Mouse (Mus musculus) right cerebral cortex, adult 18-20 months (tissue): ENCODE results near the gene Nxph1.

ENCODE experiments used
- DNase-seq: peaks from one replicate; pipeline ENCODE4 v3.0.0; 2022; ENCODE audit warnings: mixed read lengths

Nxph1 gene

GRCm38 (mm10) chr6:8970576-8970975, 22.3 kb downstream of the Nxph1 start:
- DNase-seq, result no peak

DNA sequence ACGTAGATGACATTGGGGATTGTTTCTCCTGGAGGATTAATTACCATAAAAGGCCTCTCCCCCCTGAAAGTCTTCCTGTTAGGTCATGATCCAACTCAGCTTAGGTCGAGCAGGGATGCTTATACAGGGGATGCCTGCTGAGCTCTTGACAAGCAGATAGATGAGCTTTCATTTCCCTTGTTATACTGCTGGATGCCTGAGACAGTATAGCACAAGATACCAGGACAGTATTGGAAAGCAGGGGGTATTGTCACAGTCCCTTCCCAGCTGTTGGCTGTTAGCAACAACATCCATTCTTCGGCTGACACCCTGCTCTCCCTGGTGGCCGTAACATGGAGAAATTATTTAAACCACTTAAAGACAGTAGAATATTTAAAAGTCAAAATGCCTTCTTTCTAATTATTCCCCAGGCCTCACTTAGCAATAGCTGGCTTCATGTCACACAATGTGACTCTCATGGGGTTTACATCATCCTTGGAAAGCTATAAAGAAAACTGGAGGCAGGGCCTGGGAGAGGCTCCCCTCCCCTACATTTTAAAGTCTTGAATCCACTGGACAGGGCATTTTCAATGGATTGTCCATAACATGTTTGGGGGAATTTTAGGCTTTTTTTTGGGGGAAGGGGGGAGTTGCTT, 31.1 kb downstream of the Nxph1 start:
- no peak for DNase-seq

DNA sequence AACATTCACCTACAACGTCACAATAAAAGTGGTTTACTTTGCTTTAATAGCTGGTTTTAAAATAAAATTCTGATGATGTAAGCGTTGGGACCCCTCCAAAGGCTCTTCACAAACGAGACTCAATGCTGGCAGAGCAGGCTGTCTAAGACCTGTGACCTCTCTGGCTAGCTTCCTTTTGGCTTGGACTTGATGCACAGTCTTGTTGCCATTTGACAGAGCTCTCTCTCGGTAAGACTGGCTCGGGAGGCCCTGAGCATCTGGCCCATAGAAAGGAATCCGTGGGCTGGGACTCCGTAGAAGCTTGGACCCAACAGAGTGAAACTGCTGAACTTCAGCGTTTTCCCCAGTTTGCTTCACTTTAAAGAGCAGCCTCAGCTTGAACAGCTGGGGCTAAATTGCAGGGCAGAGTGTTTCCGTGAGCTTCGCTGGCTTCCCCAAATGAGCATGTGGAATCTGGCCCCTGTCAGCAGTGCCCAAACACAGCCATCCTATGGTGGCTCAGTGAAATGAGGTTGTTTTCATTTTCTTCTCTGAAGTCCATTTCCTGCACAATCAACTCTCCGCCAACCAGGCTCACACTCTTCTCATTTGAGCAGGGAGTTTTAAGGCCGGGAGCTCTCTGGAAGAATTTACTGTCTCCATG, 48.2 kb downstream of the Nxph1 start:
- peak; percentile 1 for DNase-seq

GRCm38 (mm10) chr6:8997326-8997725, 49.1 kb downstream of the Nxph1 start:
- peak; percentile 11 for DNase-seq

DNA sequence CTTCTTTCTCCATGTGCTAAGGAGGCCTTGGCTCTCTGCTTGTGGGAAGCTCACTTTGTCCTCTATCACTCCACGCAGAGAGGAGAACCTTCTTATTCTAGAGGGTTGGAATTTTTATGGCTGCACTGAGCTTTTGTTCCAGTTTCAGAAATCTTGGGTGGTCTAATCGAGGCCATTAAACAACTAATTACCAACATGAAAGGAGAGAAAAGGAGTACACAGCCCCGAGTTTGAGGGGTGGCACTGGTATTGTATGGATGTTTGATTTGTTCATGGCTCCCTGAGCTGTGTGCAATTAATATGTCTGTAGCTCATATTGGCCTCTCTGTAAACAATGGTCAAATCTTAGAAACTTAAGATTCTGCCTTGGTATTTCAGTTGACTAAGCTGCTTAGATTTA, 54.5 kb downstream of the Nxph1 start:
- DNase-seq, result no peak

DNA sequence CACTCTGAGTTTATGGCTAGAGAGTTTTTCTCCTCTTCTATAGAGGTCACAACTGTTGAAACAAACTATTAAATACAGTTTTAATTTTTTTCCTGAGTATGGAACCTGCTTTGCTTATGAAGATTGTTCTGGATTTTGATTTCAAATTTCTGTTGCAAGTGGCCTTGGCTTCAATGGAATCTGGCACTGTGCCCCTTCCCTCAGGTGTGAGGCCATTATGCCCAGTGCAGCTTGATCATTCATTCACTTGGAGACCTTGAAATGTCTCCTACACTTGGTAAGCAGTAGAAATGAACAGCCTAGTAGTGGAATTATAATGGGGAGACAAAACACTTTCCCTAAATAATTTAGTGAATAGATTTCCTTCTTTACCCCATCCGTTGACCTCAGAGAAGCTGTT, 78.4 kb downstream of the Nxph1 start:
- no peak for DNase-seq

DNA sequence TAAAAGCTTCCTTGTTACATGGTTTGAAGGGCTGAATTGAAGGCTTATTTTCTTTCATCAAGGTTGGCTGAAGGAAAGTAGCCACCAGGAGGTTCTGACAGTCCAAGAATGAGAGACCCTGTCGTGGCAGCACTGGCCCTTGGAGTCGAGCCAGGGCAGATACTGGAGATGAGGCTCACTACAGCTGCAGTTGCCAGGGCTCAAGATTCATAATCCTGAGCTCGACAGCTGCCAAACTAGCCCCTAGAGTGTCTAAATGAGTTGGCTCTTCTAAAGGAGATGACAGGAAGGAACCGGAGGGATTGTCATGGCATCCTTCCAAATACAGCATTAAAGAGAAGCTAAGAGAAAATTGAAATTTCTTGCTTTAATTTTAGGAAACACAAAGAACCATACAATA, 78.9 kb downstream of the Nxph1 start:
- DNase-seq, result no peak

DNA sequence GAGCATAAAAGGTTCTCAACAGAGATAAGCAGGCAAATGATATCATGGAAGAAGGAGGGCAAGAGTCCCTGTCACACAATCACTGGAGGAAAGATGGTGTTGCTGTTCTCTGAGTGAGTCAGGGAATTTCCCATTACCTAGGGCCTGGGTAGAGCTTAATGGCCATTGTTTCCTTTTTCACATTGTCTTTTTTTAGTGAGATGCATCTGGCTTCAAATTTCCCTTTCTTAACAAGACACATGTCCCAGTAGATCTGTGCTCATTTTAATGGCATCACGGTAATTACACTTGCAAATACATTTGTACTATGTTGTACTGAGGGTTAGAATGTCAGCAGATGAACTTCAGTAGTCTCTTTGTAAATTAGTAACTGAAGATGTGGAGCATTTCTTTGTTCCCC, 80.3 kb downstream of the Nxph1 start:
- DNase-seq, result no peak

DNA sequence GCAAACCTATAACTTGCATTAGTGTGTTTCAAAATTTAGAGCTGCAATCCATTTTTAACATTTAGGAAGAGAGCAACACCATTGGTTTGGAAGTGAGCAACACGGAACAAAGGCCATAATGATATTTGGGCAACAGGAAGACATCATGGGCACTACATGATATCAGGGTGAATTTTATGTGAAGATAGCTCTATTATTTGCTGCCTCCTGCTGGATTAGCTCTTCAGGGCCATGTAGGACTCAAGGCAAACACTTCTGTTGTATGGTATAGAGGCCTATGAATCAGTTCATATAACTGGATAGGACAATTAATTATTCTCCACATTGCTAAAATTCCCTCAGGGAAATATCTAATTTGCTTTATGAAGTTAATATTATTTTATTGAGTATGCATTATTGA, 91.1 kb downstream of the Nxph1 start:
- no peak for DNase-seq

DNA sequence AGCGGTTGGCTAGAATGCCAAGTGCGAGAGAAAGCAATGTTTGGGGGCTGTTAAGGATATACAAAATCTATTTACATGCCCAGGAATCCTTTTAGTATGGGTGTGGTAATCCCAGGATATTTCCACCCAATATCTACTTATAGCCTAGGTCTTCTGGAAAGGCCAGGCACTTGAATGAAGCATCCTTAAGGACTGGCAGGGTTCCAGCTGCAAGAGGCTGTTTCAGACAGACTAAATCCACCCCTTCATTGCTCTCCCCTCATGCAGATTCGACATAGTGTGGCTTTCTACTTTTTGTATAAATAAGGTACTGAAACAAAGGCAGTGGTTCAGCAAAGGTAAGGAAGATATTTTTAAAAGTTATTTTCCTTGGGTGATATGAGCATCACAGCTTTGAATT, 92.8 kb downstream of the Nxph1 start:
- DNase-seq, result no peak

DNA sequence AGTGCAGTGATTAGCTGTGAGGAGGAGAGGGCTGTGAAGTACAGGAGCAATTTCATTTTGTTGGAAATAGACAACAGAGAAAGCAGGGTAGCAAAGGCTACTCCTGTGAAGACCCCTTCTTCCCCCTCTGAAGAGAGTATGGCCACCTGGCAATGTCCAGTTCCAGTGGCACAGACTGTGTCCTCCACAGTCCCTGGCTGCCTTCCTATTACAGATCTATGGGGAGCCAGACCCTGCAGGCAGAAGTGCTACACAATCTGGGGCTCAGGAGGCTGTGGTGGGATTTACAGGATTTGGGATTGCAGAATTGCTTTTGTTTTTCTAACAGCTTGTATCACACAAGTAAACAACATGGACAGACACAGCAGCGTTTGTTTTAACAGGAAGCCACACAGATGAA, 94.2 kb downstream of the Nxph1 start:
- DNase-seq, result no peak

DNA sequence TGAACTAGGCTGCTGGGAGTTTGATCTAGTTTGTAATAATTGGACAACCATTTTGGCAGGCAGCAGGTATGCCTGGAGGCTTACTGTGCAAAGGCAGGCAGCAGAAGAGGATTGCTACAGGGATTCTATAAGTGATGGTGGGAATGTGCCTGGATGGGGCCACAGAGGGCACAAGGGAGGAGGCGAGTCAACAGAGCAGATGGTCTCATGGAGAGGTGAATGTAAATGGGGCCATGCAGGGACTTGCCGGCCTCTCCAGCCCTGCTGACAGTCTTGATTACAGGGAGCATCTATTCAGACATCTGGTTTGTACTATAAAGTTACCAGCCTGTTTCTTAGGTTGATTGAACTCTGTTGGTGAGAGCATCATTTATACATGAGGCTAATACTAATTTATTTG, 98.6 kb downstream of the Nxph1 start:
- DNase-seq, result no peak

DNA sequence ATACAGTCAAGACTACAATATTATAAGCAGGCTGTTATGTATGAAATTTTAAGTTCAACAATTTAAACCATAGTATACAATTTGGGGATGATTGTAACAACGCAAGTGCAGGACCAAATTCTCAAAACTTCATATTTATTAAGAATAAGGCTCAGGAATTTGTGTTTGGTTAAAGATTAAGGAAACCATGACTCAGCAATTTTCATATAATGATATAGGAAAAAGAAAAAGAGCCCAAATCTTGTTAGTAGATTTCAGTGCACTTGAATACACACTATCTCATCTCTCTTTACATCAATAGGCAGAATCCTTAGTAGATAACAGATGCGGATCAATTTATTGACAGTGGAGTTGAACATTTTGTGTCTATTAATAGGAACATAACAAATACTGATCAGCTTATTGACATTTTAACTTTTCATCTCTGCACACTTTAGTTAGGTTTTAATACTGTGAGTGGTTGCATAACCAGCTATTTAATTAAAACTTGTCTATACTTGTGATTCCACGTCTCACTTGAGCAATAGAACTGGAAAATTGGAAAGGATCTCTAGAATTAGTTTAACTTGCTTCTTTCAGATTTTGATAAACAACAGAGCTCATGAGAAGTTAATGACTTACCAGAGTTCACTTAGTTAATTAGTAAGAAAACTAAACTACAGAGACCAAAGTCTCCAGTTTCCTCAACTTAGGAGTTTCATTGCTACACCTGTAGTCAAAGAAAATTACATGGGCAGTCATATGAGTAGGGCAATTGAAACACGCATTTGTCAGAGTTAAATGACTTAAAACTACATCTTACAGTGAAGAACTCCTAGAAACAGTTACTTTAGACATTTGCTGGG, 113.3 kb downstream of the Nxph1 start:
- no peak for DNase-seq

DNA sequence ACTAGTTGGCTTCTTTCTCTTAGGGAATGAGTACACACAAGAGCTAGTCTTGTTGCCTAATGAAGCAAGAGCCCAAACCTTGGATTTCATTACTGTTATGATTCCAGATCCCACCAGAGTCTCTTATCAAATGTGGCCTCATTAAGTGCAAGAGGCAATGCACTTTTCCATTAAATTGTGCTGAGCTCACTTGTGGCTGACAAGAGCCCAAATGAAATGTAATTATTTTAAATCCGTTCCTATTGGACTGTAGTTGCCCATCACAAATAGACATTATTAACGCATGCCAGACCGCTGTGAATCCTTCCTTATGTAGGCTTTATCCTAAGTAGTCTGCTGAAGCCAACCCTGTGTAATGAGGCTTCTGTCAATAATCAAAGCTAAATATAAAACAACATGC, 118.2 kb downstream of the Nxph1 start:
- DNase-seq, result no peak

- DNase-seq, result no peak
Observed at GRCm38 (mm10) chr6:9069913-9070312, 121.7 kb downstream of the Nxph1 start.

- DNase-seq, result no peak
Observed at GRCm38 (mm10) chr6:9076463-9076862, 128.2 kb downstream of the Nxph1 start.

DNA sequence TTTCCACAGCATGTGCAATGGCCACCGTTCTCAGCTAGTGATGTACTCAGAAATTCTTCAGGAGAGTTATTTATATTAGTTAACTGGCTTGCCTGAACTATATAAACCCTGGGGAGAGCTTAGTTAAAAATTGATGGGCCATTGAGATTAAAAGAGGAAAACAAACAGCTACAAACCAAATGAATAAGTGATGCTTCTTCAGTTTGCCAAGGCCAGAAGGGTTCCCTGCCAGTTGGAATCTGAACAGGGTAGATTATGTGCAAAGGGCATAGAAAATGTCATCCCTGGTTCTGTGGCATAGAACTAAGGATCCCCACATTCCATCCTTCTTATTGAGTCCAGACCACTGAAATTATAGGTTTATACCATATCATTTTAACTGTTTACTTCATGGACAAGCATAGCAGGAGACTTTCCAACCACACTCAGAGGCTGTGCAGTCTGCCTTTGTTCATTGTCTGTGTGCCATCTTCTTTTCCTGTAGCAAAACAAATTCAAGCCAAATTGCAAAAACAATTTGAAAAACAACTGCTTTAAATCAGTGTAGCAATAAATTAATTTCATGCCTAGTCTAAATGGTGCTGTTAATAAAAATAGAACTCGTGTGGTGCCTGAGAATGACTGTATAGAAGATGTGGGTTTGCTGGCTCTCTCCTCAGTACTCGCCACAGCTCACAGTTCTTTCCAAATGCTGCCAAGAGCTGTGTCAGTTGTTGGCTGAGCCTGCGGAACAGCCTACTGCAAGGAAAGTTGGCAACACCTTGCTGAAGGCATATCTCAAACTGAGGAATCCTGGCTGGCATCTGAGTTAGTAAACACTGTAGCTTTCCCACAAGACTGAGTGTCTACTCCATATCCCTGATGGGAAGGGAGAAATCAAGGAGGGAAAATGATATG, 129.8 kb downstream of the Nxph1 start:
- peak; percentile 81 for DNase-seq

GRCm38 (mm10) chr6:9083851-9084250, 135.6 kb downstream of the Nxph1 start:
- no peak for DNase-seq

- no peak for DNase-seq
Observed at GRCm38 (mm10) chr6:9097345-9097744, 149.1 kb downstream of the Nxph1 start.

DNA sequence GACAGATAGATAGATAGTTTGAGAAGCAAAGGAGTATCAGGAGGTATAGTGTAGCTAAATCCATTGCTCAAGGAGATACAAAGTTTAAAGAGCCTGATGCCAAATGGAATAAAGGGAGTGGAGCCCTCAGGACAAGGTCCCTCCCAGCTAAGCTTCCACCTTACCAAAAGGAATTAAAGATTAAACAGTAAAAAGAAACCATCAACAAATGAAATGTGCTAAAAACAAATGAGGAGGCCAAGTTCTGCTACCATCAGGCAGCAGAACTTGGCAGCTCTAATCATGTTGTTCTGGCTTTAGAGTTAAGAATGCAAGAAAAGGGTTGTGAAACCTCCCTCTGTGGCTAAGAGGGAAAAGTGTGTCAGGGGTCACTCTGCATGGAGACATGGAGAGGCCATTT, 159.1 kb downstream of the Nxph1 start:
- DNase-seq, result no peak

DNA sequence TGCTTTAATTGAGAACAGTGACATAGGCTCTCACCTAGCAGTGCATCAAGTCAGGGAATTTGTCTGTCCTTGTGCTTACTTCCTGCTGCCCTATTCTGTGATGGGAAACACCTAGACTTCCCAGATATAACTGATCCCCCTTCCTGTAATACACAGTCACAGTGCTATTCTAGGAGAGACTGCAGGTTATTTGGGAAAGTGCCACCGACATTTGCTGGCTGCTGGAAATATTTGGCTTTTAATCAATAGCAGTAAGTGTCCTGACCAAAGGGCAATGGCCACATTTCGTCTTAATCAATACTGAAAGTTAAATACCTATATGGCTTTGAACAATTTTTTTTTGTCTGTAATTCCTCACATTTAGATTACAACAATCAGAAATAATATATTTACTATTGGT, 170.9 kb downstream of the Nxph1 start:
- DNase-seq, result no peak

DNA sequence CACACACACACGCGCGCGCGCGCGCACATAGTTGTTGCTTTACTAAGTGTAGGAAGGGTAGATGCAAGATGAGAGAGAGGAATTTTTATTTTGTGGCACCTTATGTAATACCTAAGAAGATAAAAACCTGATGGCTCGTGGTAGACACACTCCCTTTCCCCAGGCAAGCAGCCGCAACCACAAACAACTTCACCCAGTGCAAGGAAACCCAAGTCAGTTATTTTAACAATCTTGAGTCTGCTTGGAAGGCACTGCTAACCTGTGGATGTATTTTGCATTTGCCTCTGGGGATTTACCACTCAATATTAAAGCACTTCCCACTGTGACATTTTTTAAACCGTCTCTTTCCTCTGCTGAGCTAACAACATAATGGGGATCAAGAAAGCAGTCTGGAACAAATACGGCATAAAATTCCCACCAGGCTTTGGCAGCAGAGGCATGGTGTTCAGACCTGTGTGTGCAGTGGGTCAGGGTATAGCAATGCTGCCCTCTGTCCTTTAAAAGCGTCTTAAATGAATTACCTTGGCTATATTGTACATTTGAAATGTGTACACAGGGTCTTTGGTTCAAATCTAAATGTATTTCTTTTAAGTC, 176.2 kb downstream of the Nxph1 start:
- no peak for DNase-seq
